Mouse (Mus musculus) lung, embryonic 14.5 days (tissue): ENCODE results near the gene Fgf9. TPM values are rescaled to one million over a fixed set of nuclear protein-coding genes. Genes with fewer than 3 reads are reported as not detected.

Experiments used
- ATAC-seq: fragments of 200-750 bp; cut with Nextera tagmentation; 2 replicates; pipeline ENCODE4 v1.8.0; 2017; ENCODE audit warnings: mild to moderate bottlenecking, moderate TSS enrichment, moderate library complexity; ENCODE audit not compliant: insufficient read depth
- DNase-seq: peaks from one replicate; pipeline ENCODE4 v3.0.0-alpha.2; 2015
- H3K27ac ChIP-seq: fragments of 300-500 bp; sonication (generic); 2 replicates; pipeline ENCODE4 v1.5.1; 2014; ENCODE audit warnings: low read depth, mild to moderate bottlenecking, moderate library complexity
- H3K27me3 ChIP-seq: fragments of 300-500 bp; sonication (generic); 2 replicates; pipeline ENCODE4 v1.6.1; 2014; ENCODE audit warnings: low read length, control low read depth; ENCODE audit not compliant: insufficient read depth
- H3K36me3 ChIP-seq: fragments of 300-500 bp; sonication (generic); 2 replicates; pipeline ENCODE4 v1.6.1; 2014; ENCODE audit warnings: control low read depth; ENCODE audit not compliant: insufficient read depth
- H3K4me1 ChIP-seq: fragments of 300-500 bp; sonication (generic); 2 replicates; pipeline ENCODE4 v1.6.1; 2014; ENCODE audit warnings: antibody characterized with exemption, control low read depth; ENCODE audit not compliant: insufficient read depth
- H3K4me2 ChIP-seq: fragments of 300-500 bp; sonication (generic); 2 replicates; pipeline ENCODE4 v1.6.1; 2014; ENCODE audit warnings: mild to moderate bottlenecking
- H3K4me3 ChIP-seq: fragments of 300-500 bp; sonication (generic); 2 replicates; pipeline ENCODE4 v1.5.1; 2014; ENCODE audit warnings: low read depth, low read length
- H3K9ac ChIP-seq: fragments of 300-500 bp; sonication (generic); 2 replicates; pipeline ENCODE4 v1.6.1; 2014
- H3K9me3 ChIP-seq: fragments of 300-500 bp; sonication (generic); 2 replicates; pipeline ENCODE4 v1.6.1; 2016; ENCODE audit warnings: low read depth, low read length, control low read depth
- CTCF ChIP-seq: IDR thresholded peaks from 2 replicates; pipeline ENCODE4 v1.5.1; 2016; ENCODE audit warnings: antibody characterized with exemption, low read depth
- WGBS: fragments of 180-500 bp; shearing (Covaris S2); extraction: QIAGEN DNeasy Blood & Tissue Kit; methylation state at CpG from one replicate; pipeline ENCODE4 v1.1.7; 2014; 5-methylcytosine and 5-hydroxymethylcytosine counted together
- polyA plus RNA-seq: library from polyadenylated mRNA; unstranded; fragments of >200 nt; fragmentation: Nextera tagmentation; extraction: Ambion mirVana; gene quantifications from 2 replicates; pipeline ENCODE4 v1.2.1, GENCODE M21; 2014

Fgf9 gene
- polyA plus RNA-seq, 1 experiment from 2014 or later: 9.1 TPM

DNA sequence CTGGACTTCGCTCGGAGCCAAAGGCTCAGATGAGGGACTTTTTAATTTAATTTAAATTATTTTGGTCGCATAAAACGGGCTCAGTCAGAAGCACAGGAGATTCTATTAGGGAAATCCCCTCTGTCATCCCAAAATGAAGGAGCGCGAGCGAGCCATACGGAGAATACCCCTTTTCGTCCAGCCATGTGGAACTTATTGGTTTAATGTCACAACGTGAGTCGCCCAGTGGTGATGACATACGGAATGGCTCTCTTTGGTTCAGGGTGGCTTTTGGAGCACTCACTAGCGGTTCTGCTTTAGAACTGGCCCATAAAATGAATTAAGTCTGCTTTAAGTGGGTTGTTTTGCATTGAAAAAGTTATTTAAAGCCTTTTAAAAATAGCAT lies 80.1 kb downstream of the Fgf9 start:
- ATAC-seq: no peak
- Histone ChIP-seq H3K27ac (no peak overlapping the region), H3K4me2 (no peak overlapping the region), H3K4me1 (0 out of 2 replicates have a peak, but pooled peaks cover 5% of the 10 kb centered on the region), H3K9me3 (no peaks in the 10 kb centered on the region), H3K4me3 (no peak overlapping the region), H3K27me3 (no peaks in the 10 kb centered on the region), H3K9ac (no peak overlapping the region), H3K36me3 (no peaks in the 10 kb centered on the region)
- no peak for DNase-seq
- 89% methylated on average over 13 of the region's 13 CpGs for WGBS
- TF ChIP-seq CTCF: no peak

- no peaks in the 10 kb centered on the region for H3K36me3 ChIP-seq
- WGBS: 29% methylated on average over 1 of the region's 1 CpGs
- H3K4me1 ChIP-seq: 0 out of 2 replicates have a peak, but pooled peaks cover 5% of the 10 kb centered on the region
- DNase-seq (no peak), ATAC-seq (no peak)
- TF ChIP-seq CTCF: no peak
- H3K4me2 ChIP-seq: no peak overlapping the region
- H3K9me3 ChIP-seq: no peaks in the 10 kb centered on the region
- H3K9ac ChIP-seq: no peak overlapping the region
- H3K27ac ChIP-seq: no peak overlapping the region
- no peak overlapping the region for H3K4me3 ChIP-seq
- H3K27me3 ChIP-seq: no peaks in the 10 kb centered on the region
Measured at GRCm38 (mm10) chr14:58152110-58152509, 81.8 kb downstream of the Fgf9 start.

- TF ChIP-seq CTCF: no peak
- no peak overlapping the region for H3K4me3 ChIP-seq
- ATAC-seq (peak; percentile 79), DNase-seq (peak; percentile 48)
- no peaks in the 10 kb centered on the region for H3K36me3 ChIP-seq
- no peaks in the 10 kb centered on the region for H3K27me3 ChIP-seq
- 35% methylated on average over 15 of the region's 15 CpGs for WGBS
- H3K4me1 ChIP-seq: 0 out of 2 replicates have a peak, but pooled peaks cover 5% of the 10 kb centered on the region
- no peak overlapping the region for H3K9ac ChIP-seq
- 0 out of 2 replicates have a peak overlapping the region, but pooled peaks have one; percentile 36 for H3K4me2 ChIP-seq
- H3K9me3 ChIP-seq: no peaks in the 10 kb centered on the region
- H3K27ac ChIP-seq: no peak overlapping the region
Measured at GRCm38 (mm10) chr14:58153470-58154416, 83.4 kb downstream of the Fgf9 start.

DNA sequence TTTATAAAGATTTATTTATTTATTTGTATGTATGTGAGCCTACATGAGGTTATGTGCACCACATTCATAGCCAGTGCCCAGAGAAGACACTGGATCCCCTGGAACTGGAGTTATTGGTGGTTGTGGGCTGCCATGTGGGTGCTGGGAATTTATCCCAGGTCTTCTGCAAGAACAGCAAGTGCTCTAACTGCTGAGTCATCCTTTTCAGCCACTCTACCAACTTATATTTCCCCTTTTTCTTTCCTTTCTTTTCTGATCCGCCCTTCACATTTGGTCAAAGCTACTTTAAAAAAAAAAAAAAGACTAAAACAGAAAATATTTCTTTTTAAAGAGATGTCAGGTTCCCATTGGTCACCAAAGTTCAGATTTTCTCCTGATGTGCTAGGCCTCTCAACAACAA lies 90.3 kb downstream of the Fgf9 start:
- TF ChIP-seq CTCF: no peak
- ATAC-seq (no peak), DNase-seq (no peak)
- Histone ChIP-seq H3K9ac (no peak overlapping the region), H3K27ac (no peak overlapping the region), H3K36me3 (no peaks in the 10 kb centered on the region), H3K9me3 (no peaks in the 10 kb centered on the region), H3K4me2 (no peak overlapping the region), H3K27me3 (no peaks in the 10 kb centered on the region), H3K4me3 (no peak overlapping the region), H3K4me1 (no peaks in the 10 kb centered on the region)
- WGBS: 89% methylated on average over 1 of the region's 1 CpGs

Other genes with a start within 250 kb of the Fgf9 start
- gene Ska3, start 244.4 kb upstream of the Fgf9 start, polyA plus RNA-seq: 50.1 and 51.8 TPM in 2 replicates
- 145 and 158 TPM in 2 replicates for gene Mrpl57, start 244.3 kb upstream of the Fgf9 start, polyA plus RNA-seq
- gene Zdhhc20, start 180.3 kb upstream of the Fgf9 start, polyA plus RNA-seq: 62.8 and 66.2 TPM in 2 replicates
- 54.1 and 56.4 TPM in 2 replicates for gene Micu2, start 71.3 kb upstream of the Fgf9 start, polyA plus RNA-seq